Mouse (Mus musculus) kidney, postnatal 0 days (tissue): ENCODE results near the gene Cacna2d1. TPM values are rescaled to one million over a fixed set of nuclear protein-coding genes. Genes with fewer than 3 reads are reported as not detected.
A peak's percentile ranks its signal among the peaks of the same experiment; 100 is the strongest.

Source experiments
- ATAC-seq: fragments of 200-750 bp; cut with Nextera tagmentation; replicated peaks from 2 replicates; pipeline ENCODE4 v1.8.0; 2017; ENCODE audit warnings: low read depth, moderate number of reproducible peaks, moderate TSS enrichment, moderate library complexity; ENCODE audit not compliant: low FRiP score
- DNase-seq: peaks from one replicate; pipeline ENCODE4 v3.0.0-alpha.2; 2016; ENCODE audit warnings: low spot score
- H3K27ac ChIP-seq: fragments of 300-500 bp; sonication (generic); 2 replicates; pipeline ENCODE4 v1.5.1; 2014; ENCODE audit warnings: mild to moderate bottlenecking
- H3K27me3 ChIP-seq: fragments of 300-500 bp; sonication (generic); 2 replicates; pipeline ENCODE4 v1.6.1; 2014; ENCODE audit warnings: low read length, mixed read lengths; ENCODE audit not compliant: insufficient read depth
- H3K36me3 ChIP-seq: fragments of 300-500 bp; sonication (generic); 2 replicates; pipeline ENCODE4 v1.6.1; 2014; ENCODE audit warnings: low read length, mixed read lengths; ENCODE audit not compliant: insufficient read depth
- H3K4me1 ChIP-seq: fragments of 300-500 bp; sonication (generic); replicated peaks from 2 replicates; pipeline ENCODE4 v1.6.1; 2014; ENCODE audit warnings: antibody characterized with exemption, low read length, mixed read lengths; ENCODE audit not compliant: insufficient read depth
- H3K4me2 ChIP-seq: fragments of 300-500 bp; sonication (generic); 2 replicates; pipeline ENCODE4 v1.6.1; 2014; ENCODE audit warnings: mild to moderate bottlenecking, low read length, moderate library complexity, mixed read lengths
- H3K4me3 ChIP-seq: fragments of 300-500 bp; sonication (generic); replicated peaks from 2 replicates; pipeline ENCODE4 v1.5.1; 2014; ENCODE audit warnings: low read depth, low read length
- H3K9ac ChIP-seq: fragments of 300-500 bp; sonication (generic); 2 replicates; pipeline ENCODE4 v1.6.1; 2014; ENCODE audit warnings: low read depth, low read length
- H3K9me3 ChIP-seq: fragments of 300-500 bp; sonication (generic); replicated peaks from 2 replicates; pipeline ENCODE4 v1.6.1; 2016; ENCODE audit warnings: low read length, inconsistent platforms, mixed read lengths
- CTCF ChIP-seq: IDR thresholded peaks from 2 replicates; pipeline ENCODE4 v1.5.1; 2016; ENCODE audit warnings: antibody characterized with exemption, low read depth, mild to moderate bottlenecking, moderate library complexity
- WGBS: fragments of 180-500 bp; shearing (Covaris S2); extraction: QIAGEN DNeasy Blood & Tissue Kit; methylation state at CpG from one replicate; pipeline ENCODE4 v1.1.7; 2014; 5-methylcytosine and 5-hydroxymethylcytosine counted together
- polyA plus RNA-seq: library from polyadenylated mRNA; unstranded; fragments of >200 nt; fragmentation: Nextera tagmentation; extraction: Ambion mirVana; gene quantifications from 2 replicates; pipeline ENCODE4 v1.2.1, GENCODE M21; 2015

The Cacna2d1 gene
- polyA plus RNA-seq, 1 experiment from 2014 or later = 9.7 TPM

DNA sequence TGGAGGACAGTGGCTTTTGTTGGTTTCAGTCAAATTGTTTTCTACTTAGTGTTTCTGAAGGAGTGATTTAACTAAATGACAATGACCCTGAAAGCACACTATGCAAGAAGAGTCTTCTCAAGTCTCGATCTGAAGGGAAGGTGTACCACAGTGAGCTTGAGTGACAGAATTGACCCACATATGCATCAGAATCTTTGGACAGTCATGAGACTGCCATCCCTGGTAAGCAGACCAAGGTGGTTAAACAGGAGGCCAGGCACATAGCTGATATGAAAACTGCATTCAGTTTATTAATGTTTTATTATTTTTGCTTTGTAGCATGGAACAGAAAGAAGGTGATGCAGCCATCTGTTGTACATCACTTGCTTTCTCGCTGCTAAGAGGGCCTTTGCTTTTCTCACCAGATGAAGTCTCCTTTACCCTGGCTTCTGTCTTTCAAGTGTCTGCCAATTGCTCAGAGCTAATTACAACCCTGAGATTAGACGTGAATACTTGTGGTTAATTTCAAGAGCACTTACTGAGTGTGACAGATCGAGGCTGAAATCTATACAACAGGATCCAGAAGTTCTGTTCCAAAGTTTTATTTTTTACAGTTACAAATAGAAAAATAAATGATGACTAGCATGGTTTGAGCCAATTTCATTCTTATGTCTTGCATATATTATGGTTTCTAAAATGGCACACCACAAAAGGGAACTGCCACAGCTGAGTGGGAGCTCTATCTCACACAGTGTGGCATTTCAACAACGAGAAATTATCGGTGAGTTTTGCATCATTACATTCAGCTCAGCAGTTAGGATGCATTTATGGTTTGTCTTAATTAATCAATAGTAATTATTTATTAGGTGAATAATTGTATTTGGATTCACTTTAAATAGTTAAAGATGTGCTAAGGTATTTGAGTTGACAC lies 221.1 kb downstream of the Cacna2d1 start:
- WGBS = 65% methylated on average over 6 of the region's 6 CpGs
- Histone ChIP-seq H3K4me1 (no peaks in the 10 kb centered on the region), H3K9ac (no peak overlapping the region), H3K27me3 (no peaks in the 10 kb centered on the region), H3K4me2 (no peak overlapping the region), H3K9me3 (no peaks in the 10 kb centered on the region), H3K4me3 (no peak overlapping the region), H3K27ac (no peak overlapping the region), H3K36me3 (no peaks in the 10 kb centered on the region)
- DNase-seq (no peak), ATAC-seq (no peak)
- TF ChIP-seq CTCF = no peak

DNA sequence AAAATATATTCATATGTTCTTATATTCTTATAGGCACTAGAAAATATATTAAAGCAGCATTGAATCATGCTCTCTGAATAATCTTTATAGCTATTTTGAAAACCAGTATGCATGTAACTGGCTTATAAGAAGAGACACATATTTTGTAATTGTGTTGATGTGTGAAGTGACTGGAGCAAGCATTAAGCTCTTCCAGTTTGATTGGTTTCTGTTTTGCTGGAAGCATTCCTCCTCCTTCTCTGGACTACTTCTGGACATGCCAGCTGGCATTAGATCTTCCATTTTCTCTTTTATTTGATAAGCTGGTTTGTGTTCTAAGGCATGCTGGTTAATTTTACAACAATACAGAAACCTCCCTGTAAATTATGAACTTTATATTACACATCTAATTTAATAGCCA lies 228.8 kb downstream of the Cacna2d1 start:
- Histone ChIP-seq H3K27me3 (no peaks in the 10 kb centered on the region), H3K27ac (no peak overlapping the region), H3K4me3 (no peak overlapping the region), H3K36me3 (no peaks in the 10 kb centered on the region), H3K4me2 (no peak overlapping the region), H3K4me1 (no peaks in the 10 kb centered on the region), H3K9me3 (no peaks in the 10 kb centered on the region), H3K9ac (no peak overlapping the region)
- TF ChIP-seq CTCF = no peak
- ATAC-seq (no peak), DNase-seq (no peak)

DNA sequence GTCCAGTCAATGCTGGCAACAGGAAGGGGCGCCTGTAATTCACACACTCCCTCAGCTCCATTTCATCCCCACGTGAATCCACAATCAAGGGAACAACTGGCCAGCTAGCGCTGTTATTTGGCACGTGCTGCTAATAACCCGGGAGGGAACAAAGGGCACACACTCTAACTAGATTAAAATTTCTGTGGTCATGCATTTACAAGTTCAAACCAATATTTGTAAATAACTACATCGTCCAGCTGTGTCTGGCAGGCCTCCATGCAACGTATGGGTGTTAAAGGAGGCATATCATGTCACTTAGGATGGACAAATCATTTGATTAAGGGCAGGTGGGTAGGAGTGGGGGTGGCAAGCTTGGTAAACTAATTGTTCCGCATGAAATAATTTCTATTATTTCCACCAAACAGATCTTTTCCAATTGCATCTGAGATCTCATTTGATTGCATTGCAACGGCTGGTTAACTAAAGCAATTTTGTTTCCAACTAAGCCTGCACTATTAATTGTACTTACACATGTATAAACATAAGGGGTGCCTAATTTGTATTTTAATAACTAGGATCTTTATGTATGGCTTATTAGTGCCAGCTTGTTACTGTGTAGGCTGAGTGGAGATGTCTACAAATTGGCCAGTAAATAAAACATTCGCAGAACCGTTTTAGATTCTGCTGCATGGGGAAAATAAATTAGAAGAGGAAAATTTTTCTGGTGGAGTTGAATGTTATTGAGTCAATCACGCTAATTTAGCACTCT lies 231.8 kb downstream of the Cacna2d1 start:
- Histone ChIP-seq H3K36me3 (no peaks in the 10 kb centered on the region), H3K4me1 (no peaks in the 10 kb centered on the region), H3K27ac (no peak overlapping the region), H3K4me3 (no peak overlapping the region), H3K9ac (no peak overlapping the region), H3K4me2 (no peak overlapping the region), H3K27me3 (no peaks in the 10 kb centered on the region), H3K9me3 (no peaks in the 10 kb centered on the region)
- TF ChIP-seq CTCF = no peak
- DNase-seq (peak; percentile 19), ATAC-seq (no peak)
- 43% methylated on average over 12 of the region's 12 CpGs for WGBS

DNA sequence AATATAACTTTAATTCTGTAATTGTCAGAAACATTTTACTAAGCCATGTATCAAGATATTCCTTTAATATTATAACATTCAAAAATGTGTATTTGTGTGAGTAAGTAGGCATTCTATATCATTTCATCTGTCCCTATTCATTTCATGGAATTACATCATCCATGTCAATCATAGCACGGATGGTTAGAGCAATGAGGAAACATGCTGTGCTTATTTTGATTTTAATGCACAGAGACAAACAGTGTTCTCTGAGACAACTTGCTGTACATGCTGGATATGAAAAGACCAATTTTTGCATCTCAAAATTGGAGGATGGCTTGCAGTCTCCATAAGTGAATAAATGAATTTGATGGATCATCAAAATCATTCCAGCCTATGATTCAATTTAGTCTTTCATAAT lies 232.4 kb downstream of the Cacna2d1 start:
- DNase-seq = no peak
- no peak for TF ChIP-seq CTCF
- no peak overlapping the region for H3K27ac ChIP-seq
- H3K4me1 ChIP-seq = no peaks in the 10 kb centered on the region
- H3K27me3 ChIP-seq = no peaks in the 10 kb centered on the region
- no peaks in the 10 kb centered on the region for H3K36me3 ChIP-seq
- ATAC-seq = no peak
- no peak overlapping the region for H3K4me3 ChIP-seq
- no peak overlapping the region for H3K4me2 ChIP-seq
- H3K9ac ChIP-seq = no peak overlapping the region
- no peaks in the 10 kb centered on the region for H3K9me3 ChIP-seq
- 84% methylated on average over 1 of the region's 1 CpGs for WGBS

DNA sequence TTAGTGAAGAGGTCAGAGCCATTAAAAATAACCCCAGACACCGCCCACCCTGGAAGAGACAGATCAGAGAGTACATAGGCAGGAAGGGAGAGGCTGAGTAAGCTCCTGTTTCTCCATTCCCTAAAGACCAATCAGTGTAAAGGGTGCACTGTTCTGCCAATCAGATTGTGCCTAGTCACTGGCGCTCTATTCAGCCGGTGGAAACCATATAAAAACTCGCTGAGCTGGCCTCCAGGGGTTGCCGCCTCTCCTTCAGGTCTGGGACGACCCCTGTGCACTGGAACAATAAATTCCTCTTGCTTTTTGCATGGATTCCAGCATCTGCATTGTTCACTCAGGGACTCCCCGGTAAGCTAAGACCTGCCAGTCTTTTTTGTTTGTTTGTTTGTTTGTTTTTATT lies 246.6 kb downstream of the Cacna2d1 start:
- no peak overlapping the region for H3K27ac ChIP-seq
- no peak overlapping the region for H3K9ac ChIP-seq
- H3K4me1 ChIP-seq = no peaks in the 10 kb centered on the region
- no peak for ATAC-seq
- WGBS = 83% methylated on average over 7 of the region's 7 CpGs
- TF ChIP-seq CTCF = no peak
- DNase-seq = no peak
- H3K36me3 ChIP-seq = no peaks in the 10 kb centered on the region
- no peak overlapping the region for H3K4me2 ChIP-seq
- no peak overlapping the region for H3K4me3 ChIP-seq
- no peaks in the 10 kb centered on the region for H3K27me3 ChIP-seq
- no peaks in the 10 kb centered on the region for H3K9me3 ChIP-seq

DNA sequence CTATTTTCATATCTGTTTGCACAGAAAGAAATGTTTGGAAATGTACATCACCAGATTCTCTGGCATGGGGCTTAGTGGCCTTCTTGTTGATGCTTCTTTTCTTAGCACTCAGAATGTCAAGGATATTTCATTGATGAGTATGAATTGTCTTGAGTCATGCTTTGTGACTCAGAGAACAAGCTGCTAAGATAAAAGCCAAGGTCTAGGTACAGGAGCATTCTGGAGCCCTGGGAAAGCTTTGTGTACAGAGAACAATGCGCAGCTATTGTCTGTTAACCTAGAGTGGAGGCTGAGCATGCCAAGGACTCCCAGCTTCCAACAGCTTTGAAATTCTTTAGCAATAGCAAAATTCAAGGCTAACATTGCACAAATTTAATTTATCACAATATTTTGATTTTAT lies 249.6 kb downstream of the Cacna2d1 start:
- H3K4me3 ChIP-seq = no peak overlapping the region
- no peaks in the 10 kb centered on the region for H3K4me1 ChIP-seq
- H3K36me3 ChIP-seq = no peaks in the 10 kb centered on the region
- 97% methylated on average over 1 of the region's 1 CpGs for WGBS
- no peaks in the 10 kb centered on the region for H3K9me3 ChIP-seq
- ATAC-seq (no peak), DNase-seq (no peak)
- no peak for TF ChIP-seq CTCF
- H3K27ac ChIP-seq = no peak overlapping the region
- H3K4me2 ChIP-seq = no peak overlapping the region
- no peak overlapping the region for H3K9ac ChIP-seq
- H3K27me3 ChIP-seq = no peaks in the 10 kb centered on the region
